Mouse (Mus musculus): Measurements from ENCODE around the gene Plbd2. TPM values are rescaled to one million over a fixed set of nuclear protein-coding genes. Genes with fewer than 3 reads are reported as not detected.
A peak's percentile ranks its signal among the peaks of the same experiment; 100 is the strongest.

Plbd2 gene
- total RNA-seq, 2 experiments from 2014 or later, result 56.9 to 58.9 TPM

- no peak for DNase-seq (ENCODE audit: low spot score in 2 of 2)
- intact Hi-C loops (cut with DNase I), result no loop called here
These were observed 15.6 kb downstream of the Plbd2 start for GRCm38 (mm10) chr5:120487844-120488243.

GRCm38 (mm10) chr5:120483399-120483798 lies 20.0 kb downstream of the Plbd2 start:
- intact Hi-C loops (cut with DNase I), result no loop called here
- DNase-seq (ENCODE audit: low spot score in 2 of 2), result no peak

- no peak for DNase-seq (ENCODE audit: low spot score in 2 of 2)
- intact Hi-C loops (cut with DNase I), result no loop called here
These were observed 22.2 kb downstream of the Plbd2 start for GRCm38 (mm10) chr5:120481205-120481604.

- no peak for DNase-seq (ENCODE audit: low spot score in 2 of 2)
- intact Hi-C loops (cut with DNase I), result no loop called here
These were observed 23.9 kb downstream of the Plbd2 start for GRCm38 (mm10) chr5:120479538-120479937.

- intact Hi-C loops (cut with DNase I), result no loop called here
- no peak for DNase-seq (ENCODE audit: low spot score in 2 of 2)
These were observed 25.4 kb downstream of the Plbd2 start for GRCm38 (mm10) chr5:120477993-120478392.

- intact Hi-C loops (cut with DNase I), result no loop called here
- no peak for DNase-seq (ENCODE audit: low spot score in 2 of 2)
These were observed 27.1 kb downstream of the Plbd2 start, which contains the start of gene Sds for GRCm38 (mm10) chr5:120476296-120476695. TSS of gene Sds (plus strand) at chr5:120476526.

- DNase-seq (ENCODE audit: low spot score in 2 of 2), result no peak
These were observed 27.6 kb downstream of the Plbd2 start for GRCm38 (mm10) chr5:120475861-120476260.

GRCm38 (mm10) chr5:120473361-120473760 lies 30.1 kb downstream of the Plbd2 start:
- intact Hi-C loops (cut with DNase I), result no loop called here
- DNase-seq (ENCODE audit: low spot score in 2 of 2), result no peak

More at GRCm38 (mm10) chr5:120475861-120476260, 27.6 kb downstream of the Plbd2 start:
- intact Hi-C loops (cut with DNase I), result no loop called here

GRCm38 (mm10) chr5:120472770-120473169 lies 30.7 kb downstream of the Plbd2 start, which contains the start of gene Sdsl:
TSS of gene Sdsl (minus strand) at chr5:120472810.
- intact Hi-C loops (cut with DNase I), result no loop called here

GRCm38 (mm10) chr5:120471538-120471937 lies 31.9 kb downstream of the Plbd2 start:
- DNase-seq (ENCODE audit: low spot score in 2 of 2), result no peak
- intact Hi-C loops (cut with DNase I), result no loop called here

More at GRCm38 (mm10) chr5:120472770-120473169, 30.7 kb downstream of the Plbd2 start, which contains the start of gene Sdsl:
- no peak for DNase-seq (ENCODE audit: low spot score in 2 of 2)

- intact Hi-C loops (cut with DNase I), result no loop called here
- DNase-seq (ENCODE audit: low spot score in 2 of 2), result no peak
These were observed 34.6 kb downstream of the Plbd2 start for GRCm38 (mm10) chr5:120468830-120469229.

- intact Hi-C loops (cut with DNase I), result no loop called here
- no peak for DNase-seq (ENCODE audit: low spot score in 2 of 2)
These were observed 35.1 kb downstream of the Plbd2 start for GRCm38 (mm10) chr5:120468336-120468735.

- no peak for DNase-seq (ENCODE audit: low spot score in 2 of 2)
- intact Hi-C loops (cut with DNase I), result no loop called here
These were observed 36.4 kb downstream of the Plbd2 start for GRCm38 (mm10) chr5:120467026-120467425.

- no peak for DNase-seq (ENCODE audit: low spot score in 2 of 2)
- intact Hi-C loops (cut with DNase I), result no loop called here
These were observed 37.6 kb downstream of the Plbd2 start for GRCm38 (mm10) chr5:120465860-120466259.

GRCm38 (mm10) chr5:120465062-120465461 lies 38.4 kb downstream of the Plbd2 start:
- intact Hi-C loops (cut with DNase I), result no loop called here
- DNase-seq (ENCODE audit: low spot score in 2 of 2), result no peak

GRCm38 (mm10) chr5:120464321-120464720 lies 39.1 kb downstream of the Plbd2 start:
- intact Hi-C loops (cut with DNase I), result no loop called here
- no peak for DNase-seq (ENCODE audit: low spot score in 2 of 2)

GRCm38 (mm10) chr5:120461902-120462301 lies 41.5 kb downstream of the Plbd2 start:
- intact Hi-C loops (cut with DNase I), result no loop called here
- no peak for DNase-seq (ENCODE audit: low spot score in 2 of 2)

GRCm38 (mm10) chr5:120459133-120459532 lies 44.3 kb downstream of the Plbd2 start:
- intact Hi-C loops (cut with DNase I), result loop anchor here (5.0 kb wide), 1 partner anchor 312 kb away; no protein-coding TSS in a partner anchor
- DNase-seq (ENCODE audit: low spot score in 2 of 2), result no peak

- DNase-seq (ENCODE audit: low spot score in 2 of 2), result peak; percentile 56 to 57
- intact Hi-C loops (cut with DNase I), result loop anchor here (5.0 kb wide), 1 partner anchor 310 kb away; no protein-coding TSS in a partner anchor
These were observed 45.8 kb downstream of the Plbd2 start for GRCm38 (mm10) chr5:120457628-120458027.

- intact Hi-C loops (cut with DNase I), result loop anchor here (5.0 kb wide), 1 partner anchor 310 kb away; no protein-coding TSS in a partner anchor
- no peak for DNase-seq (ENCODE audit: low spot score in 2 of 2)
These were observed 46.4 kb downstream of the Plbd2 start for GRCm38 (mm10) chr5:120456841-120457554.

- intact Hi-C loops (cut with DNase I), result loop anchor here (5.0 kb wide), 1 partner anchor 309 kb away; no protein-coding TSS in a partner anchor
- no peak for DNase-seq (ENCODE audit: low spot score in 2 of 2)
These were observed 47.2 kb downstream of the Plbd2 start for GRCm38 (mm10) chr5:120456253-120456652.

All from left cerebral cortex, postnatal 25 days (tissue).